Mouse (Mus musculus): Measurements from ENCODE around the gene Zfp593.
A peak's percentile ranks its signal among the peaks of the same experiment; 100 is the strongest.
"Not testable (repeated sequence)": the region's sequence is repeated elsewhere in the genome, so short reads cannot be mapped to it uniquely, and the experiment has no call there.

Gene Zfp593

GRCm38 (mm10) chr4:134245148-134245843 is at the start of gene Zfp593:
Gene Zfp593, minus strand, starts transcription at chr4:134245592.
- DNase-seq (ENCODE audit: low spot score in 2 of 2): peak; percentile 91 to 96

DNA sequence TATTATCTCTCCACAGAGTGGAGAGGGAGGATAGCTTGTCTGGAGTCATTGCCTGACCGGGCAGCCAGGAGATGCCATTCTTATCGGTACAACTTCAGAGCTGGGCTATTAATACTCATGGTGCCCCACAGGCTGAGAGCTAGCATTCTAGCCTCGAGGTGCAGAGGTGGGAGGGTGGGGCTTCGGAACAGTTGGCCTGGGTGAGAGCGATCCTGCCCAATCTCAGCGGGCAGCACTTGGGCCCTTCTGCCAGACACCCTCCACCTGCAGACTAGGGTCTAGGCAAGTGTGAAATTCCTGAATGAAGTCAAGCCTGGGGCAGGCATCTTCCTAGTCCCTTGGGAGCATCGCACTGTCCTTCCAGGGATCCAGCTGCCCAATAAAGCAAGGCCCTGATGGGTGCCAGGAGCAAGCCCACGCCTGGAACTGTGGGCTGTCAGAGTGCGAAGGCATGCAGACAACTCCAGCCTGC is 48.3 kb upstream of the Zfp593 start:
- no peak for DNase-seq (ENCODE audit: low spot score in 2 of 2)

DNA sequence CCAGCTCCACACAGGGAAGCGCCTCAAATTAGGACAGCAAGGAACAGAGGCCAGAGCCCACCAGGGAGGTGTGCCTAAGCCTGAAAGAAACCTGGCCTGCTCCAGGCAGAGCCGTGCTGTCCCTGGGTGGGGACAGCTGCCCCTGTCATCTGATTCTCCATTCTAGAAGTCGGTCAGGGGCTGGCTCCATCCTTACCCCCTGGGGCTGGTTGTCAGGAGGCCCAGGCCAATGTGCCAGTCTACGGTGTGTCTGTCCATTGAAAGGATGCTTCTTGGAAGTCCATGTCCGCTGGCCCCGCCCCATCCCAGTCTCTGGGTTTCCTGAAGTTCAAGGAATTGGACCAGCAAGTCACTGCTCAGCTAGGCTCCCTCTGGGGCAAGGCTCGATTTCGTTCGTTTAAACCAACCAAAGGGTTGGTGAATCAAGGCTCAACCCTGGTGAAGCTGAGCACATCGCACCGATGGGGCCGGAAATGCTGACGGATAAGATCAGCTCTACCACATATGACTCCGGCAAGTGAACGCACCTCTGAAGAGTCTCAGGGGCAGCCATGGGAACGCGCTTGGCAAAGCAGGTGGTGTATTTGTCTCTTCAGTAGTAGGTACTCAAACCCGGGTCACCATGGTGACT is 47.8 kb upstream of the Zfp593 start:
- DNase-seq (ENCODE audit: low spot score in 2 of 2): no peak

DNA sequence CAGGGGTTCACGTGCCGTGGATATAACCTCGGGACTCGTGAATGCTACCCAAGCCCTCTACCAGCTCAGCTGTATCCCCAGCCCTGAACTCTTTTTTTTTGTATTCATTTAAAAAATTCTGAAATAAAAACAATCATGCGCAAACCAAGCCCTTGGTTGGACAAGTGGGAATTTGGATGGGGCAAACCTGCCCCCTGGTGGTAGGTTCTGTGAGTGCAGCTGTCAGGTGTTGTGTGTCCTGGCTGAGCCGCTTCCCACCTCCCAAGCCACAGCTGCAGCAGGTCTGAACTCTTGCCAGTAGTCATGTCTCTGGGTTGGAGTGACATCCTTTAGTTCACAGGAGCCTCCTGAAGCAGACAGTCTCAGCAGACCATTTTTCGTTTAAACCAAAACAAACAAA is 46.7 kb upstream of the Zfp593 start:
- peak; percentile 79 to 88 for DNase-seq (ENCODE audit: low spot score in 2 of 2)

- no peak for DNase-seq (ENCODE audit: low spot score in 2 of 2)
Measured at GRCm38 (mm10) chr4:134288397-134289256, 43.2 kb upstream of the Zfp593 start.

GRCm38 (mm10) chr4:134287575-134288025 is 42.2 kb upstream of the Zfp593 start, which contains the start of gene Pdik1l:
Gene Pdik1l, minus strand, starts transcription at chr4:134287895.
- DNase-seq (ENCODE audit: low spot score in 2 of 2): peak; percentile 82 to 85

DNA sequence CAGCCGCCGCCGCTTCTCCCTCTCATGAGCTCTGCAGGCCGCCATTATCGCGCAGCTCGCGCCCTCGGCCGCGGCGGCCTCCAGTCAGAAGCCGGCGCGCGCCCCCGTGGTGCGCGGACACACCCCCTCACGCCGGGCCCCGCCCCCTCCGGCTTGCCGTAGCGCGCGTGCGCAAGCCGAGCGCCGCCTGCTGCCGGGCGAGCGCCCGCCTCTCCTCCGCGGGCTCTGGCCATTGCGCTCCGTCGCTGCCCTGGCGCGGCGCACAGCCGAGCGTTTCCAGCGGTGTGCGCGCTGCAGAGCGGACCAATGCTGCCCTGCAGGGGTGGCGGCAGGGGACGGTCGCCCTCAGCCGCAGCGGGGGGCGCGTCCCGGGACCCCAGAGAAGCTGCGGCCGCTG is 41.8 kb upstream of the Zfp593 start:
- peak; percentile 98 to 99 for DNase-seq (ENCODE audit: low spot score in 2 of 2)

DNA sequence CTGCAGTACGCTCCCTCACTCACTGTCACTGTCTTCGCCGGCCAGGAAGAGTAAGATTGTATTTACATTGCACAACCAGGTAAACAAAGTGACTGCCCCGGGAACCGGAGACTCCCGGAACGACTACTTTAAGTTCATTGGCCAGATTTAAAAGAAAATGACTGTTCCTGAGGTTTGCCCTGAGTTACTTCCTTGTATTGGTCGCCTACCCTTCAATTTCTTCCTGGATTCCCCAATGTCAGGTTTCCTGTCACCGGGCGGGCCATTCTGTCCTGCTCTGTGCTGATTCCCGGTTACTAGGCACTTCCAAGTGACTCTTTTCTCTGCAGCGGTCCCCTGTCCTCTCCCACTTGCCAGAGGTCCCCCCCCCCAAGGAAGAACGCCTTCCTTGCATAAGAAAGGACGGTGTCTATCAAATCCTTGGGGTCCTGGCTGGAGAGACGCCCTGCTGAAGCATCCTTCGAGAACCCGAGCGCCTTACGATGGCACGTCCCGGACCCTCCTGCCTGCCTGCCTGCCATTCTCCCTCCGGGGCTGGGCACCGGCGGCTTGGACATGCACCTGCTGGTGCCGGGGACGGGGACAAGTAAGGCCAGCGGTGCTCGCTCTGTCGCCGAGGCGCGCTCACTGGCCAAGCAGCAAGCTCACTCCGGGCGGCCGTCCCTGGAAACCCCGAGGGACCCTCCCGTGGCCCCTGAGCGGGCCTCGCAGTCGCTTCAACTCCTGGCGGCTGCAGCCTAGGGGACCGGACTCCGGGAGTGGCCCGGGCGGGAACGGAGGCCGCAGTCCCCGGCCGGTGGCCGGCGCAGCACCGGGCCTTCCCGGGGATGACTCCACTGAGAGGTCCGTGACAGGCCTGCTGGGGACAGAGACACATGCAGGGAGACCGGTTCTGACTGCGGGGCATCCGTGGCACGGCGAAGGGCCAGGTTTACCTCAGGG is 41.1 kb upstream of the Zfp593 start:
- DNase-seq (ENCODE audit: low spot score in 2 of 2): peak; percentile 32 to 60

GRCm38 (mm10) chr4:134284942-134285341 is 39.5 kb upstream of the Zfp593 start:
- DNase-seq (ENCODE audit: low spot score in 2 of 2): peak; percentile 53 to 71

DNA sequence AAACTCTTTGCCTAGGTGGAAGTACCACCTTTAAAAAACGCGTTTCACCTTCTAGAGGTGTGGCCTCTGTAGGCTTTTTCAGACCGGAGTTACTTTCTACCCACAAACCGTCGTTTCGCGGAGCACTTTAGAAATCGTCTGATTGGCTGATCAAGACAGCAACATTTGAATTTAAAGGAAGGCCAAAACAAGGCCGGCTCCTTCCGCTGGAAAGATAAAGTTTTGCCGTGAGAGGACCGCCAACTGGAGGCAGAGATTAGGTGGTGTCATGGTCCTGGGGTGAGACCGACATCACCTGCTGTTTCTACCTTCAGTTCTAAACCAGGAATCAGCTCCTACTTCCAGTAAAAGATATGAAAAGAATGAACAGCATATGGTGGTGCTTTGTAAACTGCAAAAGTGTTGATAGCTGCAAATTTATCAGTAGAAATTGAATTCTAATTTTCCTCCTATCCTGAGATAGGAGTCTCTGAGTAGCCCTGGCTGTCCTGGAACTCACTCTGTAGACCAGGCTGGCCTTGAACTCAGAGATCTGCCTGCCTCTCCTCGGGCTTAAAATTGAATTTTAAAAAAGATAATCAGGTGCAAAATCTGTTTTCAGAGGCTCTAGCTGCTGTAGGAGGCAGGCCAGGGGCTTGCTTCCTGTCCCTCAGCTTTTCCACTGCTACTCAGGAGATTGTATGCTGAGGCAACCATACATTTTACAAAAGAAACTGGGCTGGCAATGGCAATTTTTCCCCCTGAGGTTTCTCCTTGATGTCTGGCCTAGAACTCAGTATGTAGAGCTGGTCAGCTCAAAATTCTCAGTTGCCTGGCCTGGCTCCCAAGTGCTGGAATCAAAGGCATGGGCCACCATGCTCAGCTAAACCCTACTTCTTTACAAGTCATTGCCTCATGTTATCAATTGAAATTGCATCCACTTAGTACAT is 28.3 kb upstream of the Zfp593 start:
- peak; percentile 50 to 74 for DNase-seq (ENCODE audit: low spot score in 2 of 2)

GRCm38 (mm10) chr4:134272731-134273416 is 27.5 kb upstream of the Zfp593 start:
- DNase-seq (ENCODE audit: low spot score in 2 of 2): no peak

GRCm38 (mm10) chr4:134271979-134272378 is 26.6 kb upstream of the Zfp593 start:
- DNase-seq (ENCODE audit: low spot score in 2 of 2): no peak

DNA sequence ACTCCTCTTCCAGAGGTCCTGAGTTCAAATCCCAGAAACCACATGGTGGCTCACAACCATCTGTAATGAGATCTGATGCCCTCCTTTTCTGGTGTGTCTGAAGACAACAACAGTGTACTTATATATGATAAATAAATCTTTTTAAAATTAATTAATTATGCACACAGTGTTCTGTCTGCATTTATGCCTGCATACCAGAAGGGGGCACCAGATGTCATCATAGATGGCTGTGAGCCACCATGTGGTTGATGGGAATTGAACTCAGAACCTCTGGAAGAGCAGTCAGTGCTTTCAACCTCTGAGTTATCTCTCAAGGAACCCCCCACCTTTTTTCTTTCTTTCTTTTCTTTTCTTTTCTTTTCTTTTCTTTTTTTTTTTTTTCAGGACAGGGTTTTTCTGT is 24.2 kb upstream of the Zfp593 start:
- DNase-seq (ENCODE audit: low spot score in 2 of 2): not testable (repeated sequence)

DNA sequence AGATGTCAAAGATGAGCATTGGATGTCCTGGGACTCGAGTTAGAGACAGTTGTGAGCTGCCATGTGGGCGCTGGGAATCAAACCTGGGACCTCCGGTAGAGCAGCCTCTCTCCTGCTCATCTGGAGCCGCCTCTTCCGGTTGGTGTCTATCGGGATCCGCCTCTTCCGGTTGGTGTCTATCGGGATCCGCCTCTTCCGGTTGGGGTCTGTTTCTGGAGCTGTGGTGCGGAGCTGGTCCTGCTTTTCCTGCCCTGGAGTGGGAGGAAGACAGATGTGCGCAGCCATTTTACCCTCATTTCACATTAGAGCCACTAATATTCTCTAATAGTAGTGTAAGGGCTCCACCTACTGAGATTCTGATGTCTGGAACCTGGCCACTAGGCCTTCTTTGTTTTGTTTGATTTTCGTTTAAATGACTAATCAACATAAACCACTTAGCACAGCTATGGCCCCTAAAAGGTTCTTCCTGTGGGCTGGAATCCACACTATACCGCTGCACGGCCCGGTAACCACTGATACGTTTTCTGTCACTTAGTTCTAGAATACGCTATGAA is 22.8 kb upstream of the Zfp593 start:
- no peak for DNase-seq (ENCODE audit: low spot score in 2 of 2)

DNA sequence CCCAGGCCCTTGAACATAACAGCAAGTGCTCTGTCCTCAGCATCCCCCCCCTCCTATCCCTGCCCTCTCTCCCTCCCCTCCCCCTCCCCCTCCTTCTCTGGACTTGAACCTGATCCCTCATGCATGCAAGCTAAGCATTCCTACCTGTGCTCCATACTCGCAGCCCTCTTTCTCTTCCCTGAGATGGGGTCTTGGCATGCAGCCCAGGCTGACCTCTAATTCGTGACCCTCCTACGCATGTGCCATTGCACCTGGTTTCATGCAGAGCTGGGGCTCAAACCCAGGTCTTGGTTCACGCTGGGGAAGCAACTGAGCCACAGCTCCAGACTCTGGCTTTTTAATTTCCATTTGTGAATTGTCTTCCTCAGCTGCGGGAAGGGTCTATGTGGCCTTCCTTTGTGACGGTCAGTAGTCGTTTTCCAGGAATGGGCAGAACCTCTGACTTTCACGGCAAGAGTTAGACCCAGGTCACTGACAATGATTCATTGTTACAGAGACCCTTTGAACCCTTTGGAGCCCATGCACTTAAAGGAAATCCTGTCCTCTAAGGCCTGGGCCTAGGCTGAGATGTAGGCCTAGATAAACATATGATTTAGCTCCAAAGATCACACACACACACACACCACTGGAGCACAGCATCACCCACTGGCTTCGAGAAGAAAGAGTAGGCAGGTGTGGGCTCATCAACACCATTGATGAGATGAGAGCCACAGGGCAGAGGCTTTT is 20.6 kb upstream of the Zfp593 start:
- DNase-seq (ENCODE audit: low spot score in 2 of 2): no peak

DNA sequence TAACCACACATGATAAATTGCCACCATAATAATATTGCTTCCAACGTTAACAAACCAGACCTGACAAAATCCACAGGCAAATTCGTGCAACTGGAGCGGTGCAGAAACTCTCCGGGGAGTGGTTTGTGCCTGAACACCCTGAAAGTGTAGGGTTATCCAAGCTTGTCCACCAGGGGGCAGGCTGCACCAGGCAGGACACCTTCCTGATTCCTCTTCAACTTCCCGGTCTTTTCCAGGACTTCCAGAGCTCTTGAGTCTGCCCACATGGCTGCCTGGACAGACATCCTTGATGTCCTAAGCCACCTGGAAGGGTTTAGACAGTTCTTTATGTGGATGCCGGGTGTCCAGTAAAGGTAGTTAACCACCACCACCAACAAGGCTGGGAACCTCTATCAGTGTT is 17.8 kb upstream of the Zfp593 start:
- peak in 1 of 2 experiments; percentile 78 for DNase-seq (ENCODE audit: low spot score in 2 of 2)

DNA sequence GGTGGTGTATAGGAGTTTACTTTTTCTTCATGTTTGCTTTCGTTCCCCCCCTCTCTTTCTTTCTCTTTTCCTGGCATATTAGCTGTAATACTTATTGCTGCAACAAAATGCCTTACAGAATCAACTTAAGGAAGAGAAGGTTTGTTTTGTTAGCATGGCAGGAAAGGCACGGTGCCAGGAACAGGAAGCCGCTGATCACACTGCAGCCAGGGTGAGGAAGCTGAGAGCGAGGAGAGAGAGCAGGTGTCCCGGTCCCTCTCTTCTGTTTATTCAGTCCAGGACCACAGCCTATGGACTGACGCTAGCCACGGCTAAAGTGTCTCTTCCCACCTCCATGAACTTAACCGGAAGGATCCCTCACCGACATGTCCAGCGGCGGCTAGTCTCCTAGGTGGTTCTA is 13.0 kb upstream of the Zfp593 start:
- DNase-seq (ENCODE audit: low spot score in 2 of 2): no peak

Measured in spleen, postnatal 10 days (tissue).